Mouse (Mus musculus) ES-Bruce4 (cell line): ENCODE data around the gene Arhgap6.

Experiments used
- CTCF ChIP-seq: IDR thresholded peaks from one replicate; pipeline ENCODE4 v1.8.1; 2011; ENCODE audit warnings: low read depth, low read length
- EP300 ChIP-seq: IDR thresholded peaks from 2 replicates; pipeline ENCODE4 v1.6.1; 2011; ENCODE audit warnings: low read depth, low read length; ENCODE audit not compliant: insufficient read depth

GRCm38 (mm10) chrX:169123115-169123772, 328.3 kb downstream of the Arhgap6 start:
- TF ChIP-seq EP300 (no peak), CTCF (no peak)
